Mouse (Mus musculus): ENCODE measurements around the gene Arl2bp. TPM values are rescaled to one million over a fixed set of nuclear protein-coding genes. Genes with fewer than 3 reads are reported as not detected.

The Arl2bp gene
- polyA plus RNA-seq, 1 experiment from 2014 or later, result 179 TPM

DNA sequence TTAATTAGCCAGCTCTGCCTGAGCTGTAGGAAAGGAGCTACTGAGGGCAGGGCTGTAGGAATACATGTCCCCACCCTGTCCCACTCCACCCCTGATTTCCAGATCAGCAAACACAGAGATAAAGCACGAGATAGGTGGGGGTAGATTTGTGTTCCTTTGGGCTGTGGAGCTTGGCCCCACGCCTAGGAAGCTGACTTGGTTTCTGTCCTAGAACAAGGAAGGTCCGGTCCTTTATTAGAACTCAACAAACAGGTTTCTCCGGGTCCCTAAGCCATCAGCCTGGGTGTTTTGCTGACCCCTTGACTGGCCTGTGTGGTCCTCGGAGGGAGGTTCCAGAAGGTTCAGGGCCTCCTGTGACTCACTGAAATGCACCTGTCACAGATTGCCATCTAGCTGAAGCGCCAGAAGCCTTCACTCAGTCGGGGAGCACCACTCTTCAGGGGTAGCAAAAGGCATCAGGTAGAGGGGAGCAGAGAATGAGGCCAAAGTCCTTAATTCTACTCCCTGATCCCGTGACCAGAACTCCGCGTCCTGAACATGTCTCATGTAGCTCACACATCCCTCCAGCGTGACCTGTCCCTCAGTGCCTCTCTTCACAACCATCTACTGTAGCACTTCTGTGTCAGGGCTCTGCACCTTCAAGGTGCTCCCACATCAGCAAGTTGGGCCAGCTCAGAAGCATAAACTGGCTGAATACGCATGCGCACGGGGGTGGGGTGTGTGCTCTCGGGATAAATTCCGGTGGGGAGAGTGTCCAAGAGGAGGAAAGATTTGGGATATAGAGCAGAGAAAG, 16.5 kb downstream of the Arl2bp start:
- Histone ChIP-seq H3K27me3 (ENCODE audit: control insufficient read depth, insufficient read depth, low read depth, low read length) (no peaks in the 10 kb centered on the region), H3K4me2 (ENCODE audit: low read length) (no peak overlapping the region), H3K36me3 (ENCODE audit: control insufficient read depth, insufficient read depth, low read length) (no peaks in the 10 kb centered on the region), H3K27ac (ENCODE audit: low read length) (no peak overlapping the region), H3K9ac (ENCODE audit: low read depth, low read length) (no peak overlapping the region), H3K4me3 (ENCODE audit: low read depth, low read length) (no peak overlapping the region), H3K4me1 (ENCODE audit: control insufficient read depth, insufficient read depth, low read length) (0 out of 2 replicates have a peak, but pooled peaks cover 6% of the 10 kb centered on the region), H3K9me3 (replicated peaks; ENCODE audit: control insufficient read depth, low read length, poor library complexity, severe bottlenecking) (no peaks in the 10 kb centered on the region)
- ATAC-seq, result no peak
- WGBS, result 82% methylated on average over 16 of the region's 16 CpGs

DNA sequence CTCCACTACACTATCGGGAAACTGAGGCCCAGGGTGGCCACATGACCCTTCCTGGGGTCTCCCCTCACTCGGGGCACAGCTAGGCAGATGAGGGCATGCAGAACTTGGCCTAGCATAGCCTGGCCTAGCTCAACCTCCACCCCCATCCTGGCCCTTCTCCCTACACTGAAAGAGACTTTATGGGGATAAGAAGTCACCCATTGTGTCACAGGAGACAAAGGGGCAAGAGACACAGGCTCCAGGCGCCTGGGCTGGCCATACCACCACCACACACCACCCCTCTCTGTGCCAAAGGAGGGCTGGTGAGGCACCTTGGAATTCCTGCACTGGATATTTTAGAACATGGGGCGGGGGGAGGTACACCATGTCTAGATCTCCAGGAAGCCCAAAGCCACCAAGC, 17.9 kb downstream of the Arl2bp start:
- H3K9me3 ChIP-seq (replicated peaks; ENCODE audit: control insufficient read depth, low read length, poor library complexity, severe bottlenecking), result no peaks in the 10 kb centered on the region
- no peaks in the 10 kb centered on the region for H3K36me3 ChIP-seq (ENCODE audit: control insufficient read depth, insufficient read depth, low read length)
- no peak overlapping the region for H3K4me3 ChIP-seq (ENCODE audit: low read depth, low read length)
- no peak overlapping the region for H3K4me2 ChIP-seq (ENCODE audit: low read length)
- ATAC-seq, result no peak
- H3K4me1 ChIP-seq (ENCODE audit: control insufficient read depth, insufficient read depth, low read length), result no peaks in the 10 kb centered on the region
- WGBS, result 79% methylated on average over 4 of the region's 4 CpGs
- no peaks in the 10 kb centered on the region for H3K27me3 ChIP-seq (ENCODE audit: control insufficient read depth, insufficient read depth, low read depth, low read length)
- H3K9ac ChIP-seq (ENCODE audit: low read depth, low read length), result no peak overlapping the region
- H3K27ac ChIP-seq (ENCODE audit: low read length), result no peak overlapping the region

DNA sequence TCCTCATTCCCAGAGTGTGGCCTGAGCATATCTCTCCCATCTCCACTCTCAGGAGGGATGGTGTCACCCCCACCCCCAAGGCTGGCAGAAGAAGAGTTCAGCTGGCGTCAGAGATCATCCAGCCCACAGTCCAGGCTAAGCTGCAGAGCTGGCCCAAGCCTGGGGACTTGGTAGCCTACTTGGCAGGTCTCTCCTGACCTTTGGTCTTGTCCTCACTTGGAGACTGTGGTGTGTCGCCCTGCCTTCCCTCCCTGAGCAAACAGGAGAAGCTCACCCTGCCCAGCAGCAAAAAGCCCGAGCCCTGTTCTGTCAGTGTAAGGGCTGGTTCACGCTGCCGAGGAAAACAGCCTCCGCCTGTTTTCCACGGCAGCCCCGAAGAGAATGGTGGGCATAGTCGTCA, 19.6 kb downstream of the Arl2bp start:
- no peak overlapping the region for H3K4me3 ChIP-seq (ENCODE audit: low read depth, low read length)
- H3K4me2 ChIP-seq (ENCODE audit: low read length), result no peak overlapping the region

DNA sequence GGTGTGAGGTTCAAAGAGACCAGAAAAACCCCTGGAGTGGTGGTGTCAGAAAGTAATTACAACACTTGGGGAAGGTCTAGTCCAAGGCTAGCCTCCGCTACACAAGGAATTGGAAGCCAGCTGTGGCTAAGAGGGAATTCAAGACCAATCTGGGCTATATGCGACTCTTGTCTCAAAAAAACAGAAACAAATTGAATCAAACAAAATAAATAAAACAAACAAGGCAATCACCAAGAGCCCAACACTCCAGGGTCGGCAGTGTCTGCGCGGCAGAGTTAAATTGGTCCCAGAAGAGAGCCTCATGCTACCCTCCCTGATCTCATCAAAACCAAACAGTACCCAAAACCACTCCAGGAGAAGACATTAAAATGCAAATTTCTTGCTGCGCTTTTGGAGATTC, 28.3 kb downstream of the Arl2bp start:
- peaks cover 45% of the 10 kb centered on the region for H3K27me3 ChIP-seq (ENCODE audit: control insufficient read depth, insufficient read depth, low read depth, low read length)
- H3K4me2 ChIP-seq (ENCODE audit: low read length), result no peak overlapping the region
- no peak overlapping the region for H3K27ac ChIP-seq (ENCODE audit: low read length)
- no peaks in the 10 kb centered on the region for H3K9me3 ChIP-seq (replicated peaks; ENCODE audit: control insufficient read depth, low read length, poor library complexity, severe bottlenecking)
- ATAC-seq, result no peak
- no peaks in the 10 kb centered on the region for H3K36me3 ChIP-seq (ENCODE audit: control insufficient read depth, insufficient read depth, low read length)
- H3K9ac ChIP-seq (ENCODE audit: low read depth, low read length), result no peak overlapping the region
- 4% methylated on average over 6 of the region's 6 CpGs for WGBS
- peaks cover 12% of the 10 kb centered on the region; the same call in 1 of the 2 replicates for H3K4me1 ChIP-seq (ENCODE audit: control insufficient read depth, insufficient read depth, low read length)
- H3K4me3 ChIP-seq (ENCODE audit: low read depth, low read length), result no peak overlapping the region; the same call in 1 of the 2 replicates

More for the DNA sequence above, 19.6 kb downstream of the Arl2bp start:
- Histone ChIP-seq H3K9me3 (replicated peaks; ENCODE audit: control insufficient read depth, low read length, poor library complexity, severe bottlenecking) (no peaks in the 10 kb centered on the region), H3K36me3 (ENCODE audit: control insufficient read depth, insufficient read depth, low read length) (no peaks in the 10 kb centered on the region), H3K4me1 (ENCODE audit: control insufficient read depth, insufficient read depth, low read length) (no peaks in the 10 kb centered on the region), H3K27ac (ENCODE audit: low read length) (no peak overlapping the region), H3K27me3 (ENCODE audit: control insufficient read depth, insufficient read depth, low read depth, low read length) (no peaks in the 10 kb centered on the region), H3K9ac (ENCODE audit: low read depth, low read length) (no peak overlapping the region)
- no peak for ATAC-seq
- WGBS, result 70% methylated on average over 9 of the region's 9 CpGs

DNA sequence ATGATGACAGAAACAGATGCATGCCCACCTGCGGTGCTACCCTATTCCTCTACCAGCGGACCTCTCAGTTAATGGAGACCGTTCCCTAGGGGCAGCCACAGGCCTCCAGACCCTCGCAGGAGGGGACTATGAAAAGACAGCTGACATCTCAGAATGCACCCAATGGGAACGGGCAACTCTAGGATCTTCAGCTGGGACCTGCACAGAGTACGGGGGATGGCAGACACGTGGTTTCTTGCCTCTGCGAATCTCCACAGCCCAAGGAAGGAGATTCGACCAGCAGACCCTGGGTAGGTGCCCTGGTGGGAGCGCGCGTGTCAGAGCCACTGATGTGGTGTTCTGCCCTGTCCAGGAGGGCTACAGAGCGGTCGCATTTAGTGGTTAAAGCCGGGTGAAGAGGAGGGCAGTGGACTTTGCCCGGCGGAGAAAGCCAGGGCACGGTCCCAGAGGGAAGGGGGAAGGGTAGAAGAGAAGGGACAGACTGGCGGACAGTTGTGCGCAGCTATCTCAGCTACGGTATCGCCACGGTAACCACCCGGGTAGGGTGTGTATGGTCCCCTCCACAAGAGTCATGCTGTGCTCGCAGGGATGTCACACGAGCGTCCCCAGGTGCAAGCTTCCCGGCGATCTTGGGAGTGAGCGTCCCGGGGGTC, 29.1 kb downstream of the Arl2bp start:
- peaks cover 45% of the 10 kb centered on the region for H3K27me3 ChIP-seq (ENCODE audit: control insufficient read depth, insufficient read depth, low read depth, low read length)
- peak overlapping the region; percentile 81 for H3K4me2 ChIP-seq (ENCODE audit: low read length)
- no peak overlapping the region for H3K27ac ChIP-seq (ENCODE audit: low read length)
- peak overlapping the region; percentile 50 for H3K4me3 ChIP-seq (ENCODE audit: low read depth, low read length)
- H3K9ac ChIP-seq (ENCODE audit: low read depth, low read length), result peak overlapping the region; percentile 61
- WGBS, result under 1% methylated on average over 31 of the region's 31 CpGs
- H3K36me3 ChIP-seq (ENCODE audit: control insufficient read depth, insufficient read depth, low read length), result no peaks in the 10 kb centered on the region
- peak; percentile 49 for ATAC-seq
- peaks cover 12% of the 10 kb centered on the region; the same call in 1 of the 2 replicates for H3K4me1 ChIP-seq (ENCODE audit: control insufficient read depth, insufficient read depth, low read length)
- no peaks in the 10 kb centered on the region for H3K9me3 ChIP-seq (replicated peaks; ENCODE audit: control insufficient read depth, low read length, poor library complexity, severe bottlenecking)

DNA sequence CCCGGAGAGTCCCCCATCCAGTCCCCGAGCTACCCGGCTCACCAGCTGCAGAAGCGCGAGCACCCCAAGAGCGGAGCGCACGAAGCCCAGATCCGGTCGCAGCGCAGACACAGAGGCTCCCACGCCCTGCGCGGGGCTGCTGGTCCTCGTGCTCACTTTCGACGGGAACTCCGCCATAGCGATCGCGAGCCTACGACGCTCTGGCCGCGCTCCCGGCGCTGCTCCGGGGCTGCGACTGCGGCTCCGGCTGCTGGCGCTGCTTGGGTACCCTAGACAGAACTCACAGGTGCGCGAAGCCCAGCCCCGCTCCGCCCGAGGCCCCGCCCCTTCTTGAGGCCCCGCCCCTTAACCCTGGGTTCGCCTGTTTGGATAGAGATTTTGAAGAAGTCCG, 29.6 kb downstream of the Arl2bp start, which contains the start of gene Pllp:
Gene Pllp (minus strand): TSS at position 285 of the 391 bp plus-strand sequence.
- H3K4me2 ChIP-seq (ENCODE audit: low read length), result peak within 1 kb of the TSS; percentile 81
- no peak within 1 kb of the TSS for H3K27ac ChIP-seq (ENCODE audit: low read length)
- H3K36me3 ChIP-seq (ENCODE audit: control insufficient read depth, insufficient read depth, low read length), result no peaks in the 10 kb centered on the region
- H3K9me3 ChIP-seq (replicated peaks; ENCODE audit: control insufficient read depth, low read length, poor library complexity, severe bottlenecking), result no peaks in the 10 kb centered on the region
- H3K27me3 ChIP-seq (ENCODE audit: control insufficient read depth, insufficient read depth, low read depth, low read length), result peaks cover 45% of the 10 kb centered on the region
- peak within 1 kb of the TSS; percentile 50 for H3K4me3 ChIP-seq (ENCODE audit: low read depth, low read length)
- peaks cover 12% of the 10 kb centered on the region; the same call in 1 of the 2 replicates for H3K4me1 ChIP-seq (ENCODE audit: control insufficient read depth, insufficient read depth, low read length)
- H3K9ac ChIP-seq (ENCODE audit: low read depth, low read length), result peak within 1 kb of the TSS; percentile 61
- ATAC-seq, result peak; percentile 76
- 1% methylated on average over 41 of the region's 41 CpGs for WGBS

DNA sequence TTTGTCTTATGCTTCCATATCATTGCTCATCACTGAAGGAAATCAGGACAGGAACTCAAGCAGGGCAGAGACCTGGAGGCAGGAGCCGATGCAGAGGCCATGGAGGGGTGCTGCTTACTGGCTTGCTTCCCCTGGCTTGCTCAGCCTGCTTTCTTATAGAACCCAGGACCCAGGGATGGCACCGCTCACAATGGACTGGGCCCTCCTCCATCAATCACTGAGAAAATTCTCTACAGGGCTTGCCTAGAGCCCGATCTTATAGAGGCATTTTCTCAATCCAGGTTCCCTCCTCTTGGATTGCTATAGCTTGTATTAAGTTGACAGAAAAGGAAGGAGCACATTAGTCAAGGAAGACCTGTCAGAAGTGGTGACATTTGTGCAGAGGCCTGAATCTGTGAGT, 30.2 kb downstream of the Arl2bp start:
- Histone ChIP-seq H3K4me1 (ENCODE audit: control insufficient read depth, insufficient read depth, low read length) (peaks cover 12% of the 10 kb centered on the region; the same call in 1 of the 2 replicates), H3K9ac (ENCODE audit: low read depth, low read length) (no peak overlapping the region), H3K4me3 (ENCODE audit: low read depth, low read length) (peak overlapping the region; percentile 50), H3K4me2 (ENCODE audit: low read length) (peak overlapping the region; percentile 81), H3K36me3 (ENCODE audit: control insufficient read depth, insufficient read depth, low read length) (no peaks in the 10 kb centered on the region), H3K27me3 (ENCODE audit: control insufficient read depth, insufficient read depth, low read depth, low read length) (peaks cover 45% of the 10 kb centered on the region), H3K9me3 (replicated peaks; ENCODE audit: control insufficient read depth, low read length, poor library complexity, severe bottlenecking) (no peaks in the 10 kb centered on the region), H3K27ac (ENCODE audit: low read length) (no peak overlapping the region)
- no peak for ATAC-seq
- 62% methylated on average over 3 of the region's 3 CpGs for WGBS

DNA sequence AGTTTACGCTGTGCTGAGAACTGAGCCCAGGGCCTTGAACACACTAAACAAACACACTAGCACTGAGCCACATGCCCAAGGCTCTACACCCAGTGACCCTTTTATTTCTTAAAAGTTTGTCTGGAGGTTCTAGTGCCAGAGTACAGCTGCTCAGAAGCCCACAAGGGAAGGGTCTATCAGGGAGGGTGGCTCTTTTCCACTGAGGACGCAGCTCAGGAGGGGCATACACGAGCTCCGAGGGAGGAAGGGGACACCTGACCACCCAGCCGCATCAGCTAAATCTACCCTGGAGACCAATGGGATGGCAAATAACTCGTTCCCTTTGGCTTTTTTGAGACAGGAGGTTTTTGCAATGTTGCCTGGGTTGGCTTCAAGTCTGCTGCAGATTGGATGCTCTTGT, 31.6 kb downstream of the Arl2bp start:
- H3K9me3 ChIP-seq (replicated peaks; ENCODE audit: control insufficient read depth, low read length, poor library complexity, severe bottlenecking), result no peaks in the 10 kb centered on the region
- H3K4me1 ChIP-seq (ENCODE audit: control insufficient read depth, insufficient read depth, low read length), result peaks cover 12% of the 10 kb centered on the region; the same call in 1 of the 2 replicates
- WGBS, result 82% methylated on average over 6 of the region's 6 CpGs
- H3K4me2 ChIP-seq (ENCODE audit: low read length), result no peak overlapping the region
- H3K9ac ChIP-seq (ENCODE audit: low read depth, low read length), result no peak overlapping the region
- no peak overlapping the region for H3K27ac ChIP-seq (ENCODE audit: low read length)
- no peak for ATAC-seq
- H3K27me3 ChIP-seq (ENCODE audit: control insufficient read depth, insufficient read depth, low read depth, low read length), result peaks cover 43% of the 10 kb centered on the region
- H3K36me3 ChIP-seq (ENCODE audit: control insufficient read depth, insufficient read depth, low read length), result no peaks in the 10 kb centered on the region
- no peak overlapping the region for H3K4me3 ChIP-seq (ENCODE audit: low read depth, low read length)

DNA sequence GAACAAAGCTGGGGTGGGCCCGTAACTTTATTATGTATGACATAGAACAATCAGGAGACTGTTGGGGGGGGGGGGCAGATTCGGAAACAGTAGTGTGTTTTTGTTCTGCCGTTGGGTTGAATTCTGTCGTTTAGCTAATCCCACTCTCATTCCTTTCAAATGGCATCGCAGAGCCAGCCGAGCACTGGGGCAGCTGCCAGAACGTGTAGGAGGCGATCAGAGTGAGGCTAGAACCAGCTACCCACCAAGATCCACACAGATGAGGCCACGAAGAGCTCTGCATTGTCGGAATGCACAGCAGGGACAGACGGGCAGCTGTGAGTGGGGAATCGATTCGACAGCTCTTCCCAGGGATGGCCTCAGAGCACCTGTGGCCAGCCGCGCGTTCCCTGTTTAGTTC, 33.0 kb downstream of the Arl2bp start:
- 54% methylated on average over 16 of the region's 16 CpGs for WGBS
- Histone ChIP-seq H3K9me3 (replicated peaks; ENCODE audit: control insufficient read depth, low read length, poor library complexity, severe bottlenecking) (no peaks in the 10 kb centered on the region), H3K9ac (ENCODE audit: low read depth, low read length) (no peak overlapping the region), H3K27ac (ENCODE audit: low read length) (no peak overlapping the region), H3K4me1 (ENCODE audit: control insufficient read depth, insufficient read depth, low read length) (peaks cover 12% of the 10 kb centered on the region; the same call in 1 of the 2 replicates), H3K4me3 (ENCODE audit: low read depth, low read length) (no peak overlapping the region), H3K4me2 (ENCODE audit: low read length) (no peak overlapping the region), H3K36me3 (ENCODE audit: control insufficient read depth, insufficient read depth, low read length) (no peaks in the 10 kb centered on the region), H3K27me3 (ENCODE audit: control insufficient read depth, insufficient read depth, low read depth, low read length) (peaks cover 29% of the 10 kb centered on the region)
- no peak for ATAC-seq

Measured in midbrain, embryonic 16.5 days (tissue).